Mouse (Mus musculus): ENCODE data around the gene Gca.

Gca gene

GRCm38 (mm10) chr2:62664135-62664670, at the start of gene Gca:
Gene Gca (plus strand): TSS chr2:62664285.
- peak; percentile 87 to 93 for DNase-seq

- no peak for DNase-seq
Observed at GRCm38 (mm10) chr2:62618934-62619341, 45.1 kb upstream of the Gca start.

- DNase-seq, result no peak
Observed at GRCm38 (mm10) chr2:62619679-62620078, 44.4 kb upstream of the Gca start.

GRCm38 (mm10) chr2:62623024-62623441, 41.1 kb upstream of the Gca start:
- no peak for DNase-seq

- peak; percentile 6 to 27 for DNase-seq
Observed at GRCm38 (mm10) chr2:62627728-62628127, 36.4 kb upstream of the Gca start.

- DNase-seq, result no peak
Observed at GRCm38 (mm10) chr2:62628356-62628755, 35.7 kb upstream of the Gca start.

GRCm38 (mm10) chr2:62630446-62630845, 33.6 kb upstream of the Gca start:
- peak; percentile 26 to 47 for DNase-seq

- no peak for DNase-seq
Observed at GRCm38 (mm10) chr2:62639869-62640268, 24.2 kb upstream of the Gca start.

GRCm38 (mm10) chr2:62643405-62644305, 20.4 kb upstream of the Gca start:
- peak; percentile 27 to 74 for DNase-seq

GRCm38 (mm10) chr2:62644891-62645290, 19.2 kb upstream of the Gca start:
- DNase-seq, result no peak

GRCm38 (mm10) chr2:62645475-62645874, 18.6 kb upstream of the Gca start:
- peak in 1 of 2 experiments; percentile 39 for DNase-seq

- peak; percentile 69 to 84 for DNase-seq
Observed at GRCm38 (mm10) chr2:62646014-62646645, 18.0 kb upstream of the Gca start, which contains the start of gene Ifih1. Gene Ifih1 (minus strand): TSS chr2:62646255.

GRCm38 (mm10) chr2:62646671-62647289, 17.3 kb upstream of the Gca start:
- DNase-seq, result peak in 1 of 2 experiments; percentile 9

GRCm38 (mm10) chr2:62651890-62652289, 12.2 kb upstream of the Gca start:
- DNase-seq, result no peak

GRCm38 (mm10) chr2:62652466-62652865, 11.6 kb upstream of the Gca start:
- DNase-seq, result no peak

- peak; percentile 75 to 88 for DNase-seq
Observed at GRCm38 (mm10) chr2:62654519-62655338, 9.4 kb upstream of the Gca start.

GRCm38 (mm10) chr2:62656072-62656471, 8.0 kb upstream of the Gca start:
- DNase-seq, result no peak

- no peak for DNase-seq
Observed at GRCm38 (mm10) chr2:62660565-62660964, 3.5 kb upstream of the Gca start.

- DNase-seq, result no peak
Observed at GRCm38 (mm10) chr2:62662560-62662959, 1.5 kb upstream of the Gca start.

- no peak for DNase-seq
Observed at GRCm38 (mm10) chr2:62664839-62665238, 754 bp downstream of the Gca start.

GRCm38 (mm10) chr2:62665536-62665935, 1.5 kb downstream of the Gca start:
- peak; percentile 33 to 53 for DNase-seq

- no peak for DNase-seq
Observed at GRCm38 (mm10) chr2:62669848-62670247, 5.8 kb downstream of the Gca start.
